Mouse (Mus musculus) hindbrain, embryonic 12.5 days (tissue): ENCODE data around the gene Ephx4. TPM values are rescaled to one million over a fixed set of nuclear protein-coding genes. Genes with fewer than 3 reads are reported as not detected.

ENCODE experiments used
- ATAC-seq: fragments of 200-750 bp; cut with Nextera tagmentation; 2 replicates; pipeline ENCODE4 v1.8.0; 2017; ENCODE audit warnings: moderate TSS enrichment; ENCODE audit not compliant: low FRiP score
- H3K27ac ChIP-seq: fragments of 300-500 bp; sonication (generic); 2 replicates; pipeline ENCODE4 v1.5.1; 2016; ENCODE audit warnings: mild to moderate bottlenecking
- H3K27me3 ChIP-seq: fragments of 300-500 bp; sonication (generic); 2 replicates; pipeline ENCODE4 v1.6.1; 2016; ENCODE audit warnings: mild to moderate bottlenecking
- H3K36me3 ChIP-seq: fragments of 300-500 bp; sonication (generic); 2 replicates; pipeline ENCODE4 v1.6.1; 2016; ENCODE audit warnings: mild to moderate bottlenecking
- H3K4me1 ChIP-seq: fragments of 300-500 bp; sonication (generic); 2 replicates; pipeline ENCODE4 v1.6.1; 2016
- H3K4me2 ChIP-seq: fragments of 300-500 bp; sonication (generic); replicated peaks from 2 replicates; pipeline ENCODE4 v1.6.1; 2016; ENCODE audit warnings: mild to moderate bottlenecking
- H3K4me3 ChIP-seq: fragments of 300-500 bp; sonication (generic); 2 replicates; pipeline ENCODE4 v1.5.1; 2016; ENCODE audit warnings: mild to moderate bottlenecking
- H3K9ac ChIP-seq: fragments of 300-500 bp; sonication (generic); 2 replicates; pipeline ENCODE4 v1.6.1; 2016; ENCODE audit warnings: mild to moderate bottlenecking, moderate library complexity
- H3K9me3 ChIP-seq: fragments of 300-500 bp; sonication (generic); replicated peaks from 2 replicates; pipeline ENCODE4 v1.6.1; 2016; ENCODE audit warnings: mild to moderate bottlenecking
- WGBS: fragments of 180-500 bp; shearing (Covaris S2); methylation state at CpG from one replicate; pipeline ENCODE4 v1.1.7; 2016; 5-methylcytosine and 5-hydroxymethylcytosine counted together
- polyA plus RNA-seq: library from polyadenylated mRNA; unstranded; fragments of >200 nt; fragmentation: Nextera tagmentation; extraction: Ambion mirVana; gene quantifications from 2 replicates; pipeline ENCODE4 v1.2.1, GENCODE M21; 2016

Ephx4 gene
- polyA plus RNA-seq, 1 experiment from 2014 or later = 1.2 TPM

DNA sequence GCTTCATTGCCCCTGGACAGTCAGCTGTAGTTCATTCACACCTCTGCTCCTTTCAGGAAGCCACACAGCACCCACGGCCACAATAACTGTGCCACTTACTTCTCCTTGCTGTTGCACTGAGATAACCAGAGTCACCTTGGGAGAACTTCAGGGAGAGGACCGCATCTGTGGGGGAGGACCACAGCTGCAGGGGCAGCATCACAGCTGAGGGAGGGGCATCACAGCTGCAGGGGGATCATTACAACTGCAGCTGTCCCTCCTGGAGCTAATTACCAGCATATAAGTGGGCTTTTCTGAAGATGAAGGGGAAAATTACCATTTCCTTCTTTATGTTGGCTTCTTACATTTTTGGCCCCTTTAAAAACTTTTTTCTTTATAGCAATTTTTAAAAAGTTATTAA, 8.1 kb upstream of the Ephx4 start:
- H3K36me3 ChIP-seq = no peaks in the 10 kb centered on the region

DNA sequence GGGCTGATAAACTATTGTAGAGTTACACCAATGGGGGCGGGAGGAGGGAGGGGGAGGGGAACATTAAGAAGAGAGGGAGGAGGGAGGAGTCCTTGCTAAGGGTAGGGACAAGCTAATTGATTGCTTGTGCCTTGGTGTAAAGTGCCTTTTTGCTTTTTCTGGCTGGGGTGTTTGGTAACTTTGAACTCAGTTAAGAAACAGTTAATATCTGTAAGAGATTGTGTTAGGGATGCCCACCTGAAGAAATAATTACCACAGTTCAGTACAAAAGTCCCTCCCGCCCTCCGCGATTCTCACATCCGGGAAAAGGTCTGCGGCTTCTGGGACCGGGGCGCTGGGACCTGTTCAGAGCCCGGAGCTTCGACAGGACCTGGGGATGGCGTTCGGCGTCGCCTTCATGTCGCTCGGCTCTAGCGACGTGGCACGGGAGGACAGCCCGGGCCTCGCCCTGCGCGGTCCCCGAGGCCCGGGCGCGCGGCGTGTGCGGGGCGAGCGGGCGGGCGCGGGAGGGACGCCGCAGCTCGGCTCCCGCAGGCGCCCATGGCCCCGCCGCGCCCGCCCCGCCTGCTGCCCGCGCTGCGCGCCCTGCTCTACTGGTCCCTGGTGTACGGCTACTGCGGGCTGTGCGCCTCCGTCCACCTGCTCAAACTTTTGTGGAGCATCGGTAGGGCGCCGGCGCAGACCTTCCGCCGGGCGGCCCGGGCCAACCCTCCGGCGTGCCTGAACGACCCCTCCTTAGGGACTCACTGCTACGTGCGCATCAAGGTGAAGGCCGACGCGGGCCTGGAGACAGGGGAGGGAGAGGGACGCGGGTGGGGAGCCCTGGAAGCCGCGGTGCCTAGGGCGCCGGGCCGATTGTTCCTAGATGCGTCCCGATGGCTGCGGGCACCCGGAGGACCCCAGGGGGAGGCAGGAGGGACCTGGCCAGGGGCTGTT, 743 bp downstream of the Ephx4 start:
- under 1% methylated on average over 63 of the region's 80 CpGs for WGBS

More for the DNA sequence above, 8.1 kb upstream of the Ephx4 start:
- Histone ChIP-seq H3K4me1 (no peaks in the 10 kb centered on the region), H3K27ac (no peak overlapping the region), H3K4me2 (no peak overlapping the region), H3K27me3 (no peaks in the 10 kb centered on the region), H3K9ac (no peak overlapping the region), H3K9me3 (no peaks in the 10 kb centered on the region), H3K4me3 (no peak overlapping the region)
- WGBS = 59% methylated on average over 2 of the region's 2 CpGs
- ATAC-seq = no peak

GRCm38 (mm10) chr5:107403947-107404684, 1.6 kb downstream of the Ephx4 start:
- Histone ChIP-seq H3K4me1 (peaks cover 5% of the 10 kb centered on the region; the same call in 1 of the 2 replicates), H3K36me3 (no peaks in the 10 kb centered on the region), H3K9me3 (no peaks in the 10 kb centered on the region), H3K27ac (no peak overlapping the region), H3K27me3 (peaks cover 32% of the 10 kb centered on the region), H3K4me3 (peak overlapping the region; percentile 70), H3K9ac (peak overlapping the region; percentile 72), H3K4me2 (peak overlapping the region; percentile 100)
- ATAC-seq = no peak; the same call in 1 of the 2 replicates
- WGBS = 29% methylated on average over 12 of the region's 12 CpGs

More for the DNA sequence above, 743 bp downstream of the Ephx4 start:
- Histone ChIP-seq H3K9ac (peak overlapping the region; percentile 72), H3K36me3 (no peaks in the 10 kb centered on the region), H3K27me3 (peaks cover 32% of the 10 kb centered on the region), H3K4me2 (peak overlapping the region; percentile 100), H3K27ac (no peak overlapping the region), H3K4me1 (peaks cover 5% of the 10 kb centered on the region; the same call in 1 of the 2 replicates), H3K9me3 (no peaks in the 10 kb centered on the region), H3K4me3 (peak overlapping the region; percentile 70)
- ATAC-seq = peak; percentile 84

- H3K4me2 ChIP-seq = no peak overlapping the region
- peaks cover 32% of the 10 kb centered on the region for H3K27me3 ChIP-seq
- no peak for ATAC-seq
- no peaks in the 10 kb centered on the region for H3K36me3 ChIP-seq
- H3K27ac ChIP-seq = no peak overlapping the region
- no peaks in the 10 kb centered on the region for H3K9me3 ChIP-seq
- H3K9ac ChIP-seq = no peak overlapping the region
- no peak overlapping the region for H3K4me3 ChIP-seq
- peaks cover 5% of the 10 kb centered on the region; the same call in 1 of the 2 replicates for H3K4me1 ChIP-seq
- 91% methylated on average over 4 of the region's 4 CpGs for WGBS
Measured at GRCm38 (mm10) chr5:107405361-107405760, 2.8 kb downstream of the Ephx4 start.

DNA sequence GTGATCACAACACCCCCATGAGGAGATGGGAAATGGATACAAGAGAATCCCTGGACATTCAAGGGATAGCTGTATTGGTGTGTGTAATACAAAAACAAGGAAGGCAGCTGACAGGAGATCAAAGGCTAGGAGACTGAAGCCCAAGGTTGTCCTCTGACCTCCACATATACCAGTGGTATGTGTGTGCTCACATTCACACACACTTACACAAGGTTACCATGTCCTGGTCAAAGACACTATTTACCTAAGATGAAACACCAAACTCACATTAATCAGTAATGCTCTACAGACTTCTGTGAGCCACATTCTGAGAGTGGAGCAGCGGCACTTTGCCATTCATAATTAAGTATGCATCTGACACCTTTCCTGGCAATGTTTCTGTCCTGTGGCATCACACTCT, 7.8 kb downstream of the Ephx4 start:
- Histone ChIP-seq H3K36me3 (no peaks in the 10 kb centered on the region), H3K4me1 (no peaks in the 10 kb centered on the region), H3K27ac (no peak overlapping the region), H3K9me3 (no peaks in the 10 kb centered on the region), H3K4me2 (no peak overlapping the region), H3K4me3 (no peak overlapping the region), H3K27me3 (peaks cover 1% of the 10 kb centered on the region), H3K9ac (no peak overlapping the region)
- 89% methylated on average over 1 of the region's 1 CpGs for WGBS
- no peak for ATAC-seq

- no peak overlapping the region for H3K9ac ChIP-seq
- 61% methylated on average over 4 of the region's 4 CpGs for WGBS
- H3K36me3 ChIP-seq = no peaks in the 10 kb centered on the region
- no peaks in the 10 kb centered on the region for H3K27me3 ChIP-seq
- H3K4me3 ChIP-seq = no peak overlapping the region
- no peak for ATAC-seq
- H3K4me2 ChIP-seq = no peak overlapping the region
- H3K4me1 ChIP-seq = no peaks in the 10 kb centered on the region
- H3K27ac ChIP-seq = no peak overlapping the region
- H3K9me3 ChIP-seq = no peaks in the 10 kb centered on the region
Measured at GRCm38 (mm10) chr5:107411326-107411725, 8.8 kb downstream of the Ephx4 start.

DNA sequence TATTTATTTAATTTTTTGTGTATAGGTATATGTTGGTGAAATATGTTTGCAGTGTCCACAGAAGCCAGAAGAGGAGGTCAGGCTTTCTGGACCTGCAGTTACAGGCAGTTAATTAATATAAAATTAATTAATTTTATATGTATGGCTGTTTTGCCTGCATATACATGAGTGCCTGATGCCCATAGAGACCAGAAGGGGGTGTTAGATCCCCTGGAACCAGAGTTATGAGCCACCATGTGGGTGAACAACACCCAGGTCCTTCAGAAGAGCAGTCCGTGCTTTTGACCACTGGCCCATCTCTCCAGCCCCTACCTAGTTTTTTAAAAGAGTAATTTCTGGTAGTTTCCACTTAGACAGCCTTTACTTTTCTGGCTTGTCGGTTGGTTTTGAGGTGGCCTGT, 9.7 kb downstream of the Ephx4 start:
- Histone ChIP-seq H3K4me2 (no peak overlapping the region), H3K4me1 (no peaks in the 10 kb centered on the region), H3K36me3 (no peaks in the 10 kb centered on the region), H3K9ac (no peak overlapping the region), H3K9me3 (no peaks in the 10 kb centered on the region), H3K27ac (no peak overlapping the region), H3K4me3 (no peak overlapping the region), H3K27me3 (no peaks in the 10 kb centered on the region)
- ATAC-seq = no peak
- WGBS = 89% methylated on average over 2 of the region's 2 CpGs

- ATAC-seq = no peak
- no peak overlapping the region for H3K4me3 ChIP-seq
- H3K9ac ChIP-seq = no peak overlapping the region
- H3K27me3 ChIP-seq = no peaks in the 10 kb centered on the region
- no peak overlapping the region for H3K4me2 ChIP-seq
- H3K4me1 ChIP-seq = no peaks in the 10 kb centered on the region
- H3K36me3 ChIP-seq = no peaks in the 10 kb centered on the region
- no peaks in the 10 kb centered on the region for H3K9me3 ChIP-seq
- 85% methylated on average over 2 of the region's 2 CpGs for WGBS
- no peak overlapping the region for H3K27ac ChIP-seq
Measured at GRCm38 (mm10) chr5:107415098-107415497, 12.6 kb downstream of the Ephx4 start.

GRCm38 (mm10) chr5:107421676-107422075, 19.1 kb downstream of the Ephx4 start:
- no peaks in the 10 kb centered on the region for H3K9me3 ChIP-seq
- no peaks in the 10 kb centered on the region for H3K36me3 ChIP-seq
- no peak overlapping the region for H3K4me2 ChIP-seq
- H3K27ac ChIP-seq = no peak overlapping the region
- no peaks in the 10 kb centered on the region for H3K4me1 ChIP-seq
- no peak for ATAC-seq
- no peak overlapping the region for H3K4me3 ChIP-seq
- no peak overlapping the region for H3K9ac ChIP-seq
- WGBS = 73% methylated on average over 1 of the region's 1 CpGs
- H3K27me3 ChIP-seq = no peaks in the 10 kb centered on the region

GRCm38 (mm10) chr5:107431249-107431648, 28.7 kb downstream of the Ephx4 start, which contains the start of gene Lpcat2b:
TSS of gene Lpcat2b (plus strand) at chr5:107431549.
- Histone ChIP-seq H3K4me1 (no peaks in the 10 kb centered on the region), H3K4me2 (no peak within 1 kb of the TSS), H3K9me3 (no peaks in the 10 kb centered on the region), H3K27ac (no peak within 1 kb of the TSS), H3K27me3 (no peaks in the 10 kb centered on the region), H3K9ac (no peak within 1 kb of the TSS), H3K4me3 (no peak within 1 kb of the TSS), H3K36me3 (no peaks in the 10 kb centered on the region)
- ATAC-seq = no peak
- WGBS = 78% methylated on average over 3 of the region's 3 CpGs

GRCm38 (mm10) chr5:107434001-107434400, 31.5 kb downstream of the Ephx4 start:
- no peak for ATAC-seq
- Histone ChIP-seq H3K9ac (no peak overlapping the region), H3K4me2 (no peak overlapping the region), H3K27ac (no peak overlapping the region), H3K27me3 (no peaks in the 10 kb centered on the region), H3K36me3 (no peaks in the 10 kb centered on the region), H3K4me3 (no peak overlapping the region), H3K4me1 (peaks cover 5% of the 10 kb centered on the region), H3K9me3 (no peaks in the 10 kb centered on the region)
- WGBS = 81% methylated on average over 5 of the region's 5 CpGs

DNA sequence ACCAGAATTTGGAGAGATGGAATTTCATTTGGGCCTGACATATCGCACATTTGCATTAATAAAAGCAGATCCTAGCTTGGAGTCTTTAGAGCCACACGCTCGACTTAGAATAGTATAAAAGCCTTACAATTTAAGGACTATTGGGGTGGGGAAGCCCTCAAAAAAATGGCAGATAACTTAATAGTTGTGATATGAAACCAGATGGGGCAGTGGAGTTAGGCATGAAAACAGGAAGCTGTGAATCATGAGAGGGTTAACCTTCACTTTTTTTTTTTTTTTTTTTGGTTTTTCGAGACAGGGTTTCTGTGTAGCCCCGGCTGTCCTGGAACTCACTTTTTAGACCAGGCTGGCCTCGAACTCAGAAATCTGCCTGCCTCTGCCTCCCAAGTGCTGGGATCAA, 33.6 kb downstream of the Ephx4 start:
- H3K9ac ChIP-seq = no peak overlapping the region
- H3K36me3 ChIP-seq = no peaks in the 10 kb centered on the region
- no peak overlapping the region for H3K27ac ChIP-seq
- no peak for ATAC-seq
- no peak overlapping the region for H3K4me3 ChIP-seq
- no peaks in the 10 kb centered on the region for H3K9me3 ChIP-seq
- H3K27me3 ChIP-seq = no peaks in the 10 kb centered on the region
- peaks cover 5% of the 10 kb centered on the region for H3K4me1 ChIP-seq
- no peak overlapping the region for H3K4me2 ChIP-seq
- 95% methylated on average over 6 of the region's 6 CpGs for WGBS
